Mouse (Mus musculus): ENCODE results near the gene Smim4.

DNA sequence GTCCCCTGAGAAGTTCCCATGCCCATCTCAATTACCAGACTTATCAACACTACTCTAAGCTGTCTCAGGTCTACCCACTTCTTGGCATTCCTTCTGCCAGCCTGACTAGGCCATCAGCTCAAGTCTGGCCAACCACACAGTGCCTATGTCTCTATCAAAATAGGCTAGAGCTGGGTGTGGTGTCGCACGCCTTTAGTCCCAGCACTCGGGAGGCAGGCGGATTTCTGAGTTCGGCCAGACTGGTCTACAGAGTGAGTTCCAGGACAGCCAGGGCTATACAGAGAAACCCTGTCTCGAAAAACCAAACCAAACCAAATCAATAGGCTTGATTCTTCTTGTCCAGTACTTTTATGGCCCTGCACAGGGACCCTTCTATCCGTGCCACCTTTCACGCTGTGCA lies 1.9 kb downstream of the Smim4 start:
- no peak for TF ChIP-seq CHD2 (IDR thresholded peaks at IDR 0.05; ENCODE audit: low read length)
- no peak for TF ChIP-seq CTCF (conservative IDR thresholded peaks at IDR 0.05 in 1 of 2, IDR thresholded peaks at IDR 0.05 in 1 of 2; ENCODE audit: low read depth in 2 of 2, low read length in 2 of 2)
- no peak for TF ChIP-seq MYC (IDR thresholded peaks at IDR 0.05; ENCODE audit: low read depth, low read length)
- no peak for TF ChIP-seq RAD21 (IDR thresholded peaks at IDR 0.05; ENCODE audit: low read depth, low read length)
- no peak for TF ChIP-seq POLR2AphosphoS2 (IDR thresholded peaks at IDR 0.05; ENCODE audit: low read depth, low read length)
- no peak for TF ChIP-seq BHLHE40 (IDR thresholded peaks at IDR 0.05; ENCODE audit: low read depth, low read length)

Data from CH12.LX (cell line).